Mouse (Mus musculus): ENCODE measurements around the gene Ciapin1. TPM values are rescaled to one million over a fixed set of nuclear protein-coding genes. Genes with fewer than 3 reads are reported as not detected.
A peak's percentile ranks its signal among the peaks of the same experiment; 100 is the strongest.

The Ciapin1 gene
- polyA plus RNA-seq, 1 experiment from 2014 or later: 95.1 TPM

- H3K4me3 ChIP-seq (ENCODE audit: low read depth, low read length): no peak overlapping the region
- no peaks in the 10 kb centered on the region for H3K27me3 ChIP-seq (replicated peaks; ENCODE audit: control insufficient read depth, insufficient read depth, low read length)
- peaks cover 19% of the 10 kb centered on the region for H3K4me1 ChIP-seq (replicated peaks; ENCODE audit: control insufficient read depth, insufficient read depth, low read length)
- peaks cover 11% of the 10 kb centered on the region for H3K36me3 ChIP-seq (ENCODE audit: control insufficient read depth, insufficient read depth)
- WGBS: 96% methylated on average over 16 of the region's 16 CpGs
- ATAC-seq: no peak
- H3K4me2 ChIP-seq (replicated peaks; ENCODE audit: low read depth): no peak overlapping the region
- peak; percentile 23; the same call in 1 of the 2 replicates for TF ChIP-seq CTCF (IDR thresholded peaks at IDR 0.05; ENCODE audit: low read depth)
- no peak overlapping the region for H3K27ac ChIP-seq (ENCODE audit: low read depth, low read length)
- no peak overlapping the region for H3K9ac ChIP-seq (ENCODE audit: low read depth, low read length)
- H3K9me3 ChIP-seq (ENCODE audit: control insufficient read depth): no peaks in the 10 kb centered on the region
Measured at GRCm38 (mm10) chr8:94779534-94780294, 58.4 kb downstream of the Ciapin1 start.

- peak; percentile 4; the same call in 1 of the 2 replicates for ATAC-seq
- H3K36me3 ChIP-seq (ENCODE audit: control insufficient read depth, insufficient read depth): peaks cover 11% of the 10 kb centered on the region
- H3K27me3 ChIP-seq (replicated peaks; ENCODE audit: control insufficient read depth, insufficient read depth, low read length): no peaks in the 10 kb centered on the region
- TF ChIP-seq CTCF (IDR thresholded peaks at IDR 0.05; ENCODE audit: low read depth): no peak
- no peak overlapping the region for H3K4me3 ChIP-seq (ENCODE audit: low read depth, low read length)
- no peak overlapping the region for H3K9ac ChIP-seq (ENCODE audit: low read depth, low read length)
- H3K9me3 ChIP-seq (ENCODE audit: control insufficient read depth): no peaks in the 10 kb centered on the region
- 57% methylated on average over 10 of the region's 10 CpGs for WGBS
- 0 out of 2 replicates have a peak overlapping the region, but pooled peaks have one; percentile 27 for H3K4me2 ChIP-seq (replicated peaks; ENCODE audit: low read depth)
- H3K4me1 ChIP-seq (replicated peaks; ENCODE audit: control insufficient read depth, insufficient read depth, low read length): peaks cover 19% of the 10 kb centered on the region
- peak overlapping the region; percentile 75 for H3K27ac ChIP-seq (ENCODE audit: low read depth, low read length)
Measured at GRCm38 (mm10) chr8:94778895-94779533, 59.1 kb downstream of the Ciapin1 start.

GRCm38 (mm10) chr8:94778473-94778872, 59.7 kb downstream of the Ciapin1 start:
- TF ChIP-seq CTCF (IDR thresholded peaks at IDR 0.05; ENCODE audit: low read depth): no peak
- WGBS: 7% methylated on average over 5 of the region's 5 CpGs
- no peaks in the 10 kb centered on the region for H3K27me3 ChIP-seq (replicated peaks; ENCODE audit: control insufficient read depth, insufficient read depth, low read length)
- peaks cover 11% of the 10 kb centered on the region for H3K36me3 ChIP-seq (ENCODE audit: control insufficient read depth, insufficient read depth)
- H3K27ac ChIP-seq (ENCODE audit: low read depth, low read length): peak overlapping the region; percentile 75
- no peaks in the 10 kb centered on the region for H3K9me3 ChIP-seq (ENCODE audit: control insufficient read depth)
- H3K4me3 ChIP-seq (ENCODE audit: low read depth, low read length): no peak overlapping the region
- ATAC-seq: peak; percentile 66
- H3K9ac ChIP-seq (ENCODE audit: low read depth, low read length): no peak overlapping the region
- H3K4me2 ChIP-seq (replicated peaks; ENCODE audit: low read depth): peak overlapping the region; percentile 27
- peaks cover 19% of the 10 kb centered on the region for H3K4me1 ChIP-seq (replicated peaks; ENCODE audit: control insufficient read depth, insufficient read depth, low read length)

DNA sequence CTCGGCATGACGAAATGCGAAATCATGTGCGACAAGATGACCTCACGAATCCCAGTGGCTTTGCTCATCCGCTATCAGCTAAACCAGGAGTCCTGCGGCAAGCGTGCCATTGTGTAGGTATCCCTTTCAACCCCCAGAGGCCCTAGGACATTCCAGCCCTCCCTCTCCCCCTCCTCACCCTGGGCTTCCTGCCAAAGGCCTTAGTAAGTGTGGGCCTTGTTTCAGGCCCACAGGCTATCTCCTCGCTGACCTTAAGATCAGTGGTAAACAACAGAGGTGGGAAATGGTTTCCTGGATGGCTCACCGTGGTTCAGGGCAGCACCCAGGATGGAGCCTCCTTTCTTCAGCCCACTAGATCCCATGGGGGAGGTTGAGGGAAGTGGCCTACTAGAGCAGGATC, 60.1 kb downstream of the Ciapin1 start:
- H3K4me1 ChIP-seq (replicated peaks; ENCODE audit: control insufficient read depth, insufficient read depth, low read length): peaks cover 19% of the 10 kb centered on the region
- WGBS: 63% methylated on average over 10 of the region's 10 CpGs
- no peak for ATAC-seq

GRCm38 (mm10) chr8:94776346-94776745, 61.8 kb downstream of the Ciapin1 start:
- no peak for TF ChIP-seq CTCF (IDR thresholded peaks at IDR 0.05; ENCODE audit: low read depth)
- peaks cover 22% of the 10 kb centered on the region for H3K4me1 ChIP-seq (replicated peaks; ENCODE audit: control insufficient read depth, insufficient read depth, low read length)
- no peak overlapping the region for H3K9ac ChIP-seq (ENCODE audit: low read depth, low read length)
- H3K36me3 ChIP-seq (ENCODE audit: control insufficient read depth, insufficient read depth): peaks cover 11% of the 10 kb centered on the region
- no peak for ATAC-seq
- no peak overlapping the region for H3K4me3 ChIP-seq (ENCODE audit: low read depth, low read length)
- H3K9me3 ChIP-seq (ENCODE audit: control insufficient read depth): no peaks in the 10 kb centered on the region
- H3K27ac ChIP-seq (ENCODE audit: low read depth, low read length): no peak overlapping the region
- no peak overlapping the region for H3K4me2 ChIP-seq (replicated peaks; ENCODE audit: low read depth)
- no peaks in the 10 kb centered on the region for H3K27me3 ChIP-seq (replicated peaks; ENCODE audit: control insufficient read depth, insufficient read depth, low read length)
- 84% methylated on average over 2 of the region's 2 CpGs for WGBS

More for the DNA sequence above, 60.1 kb downstream of the Ciapin1 start:
- no peak for TF ChIP-seq CTCF (IDR thresholded peaks at IDR 0.05; ENCODE audit: low read depth)
- Histone ChIP-seq H3K4me2 (replicated peaks; ENCODE audit: low read depth) (peak overlapping the region; percentile 7), H3K36me3 (ENCODE audit: control insufficient read depth, insufficient read depth) (peaks cover 11% of the 10 kb centered on the region), H3K9ac (ENCODE audit: low read depth, low read length) (no peak overlapping the region), H3K4me3 (ENCODE audit: low read depth, low read length) (no peak overlapping the region), H3K27me3 (replicated peaks; ENCODE audit: control insufficient read depth, insufficient read depth, low read length) (no peaks in the 10 kb centered on the region), H3K9me3 (ENCODE audit: control insufficient read depth) (no peaks in the 10 kb centered on the region), H3K27ac (ENCODE audit: low read depth, low read length) (peak overlapping the region; percentile 75)

DNA sequence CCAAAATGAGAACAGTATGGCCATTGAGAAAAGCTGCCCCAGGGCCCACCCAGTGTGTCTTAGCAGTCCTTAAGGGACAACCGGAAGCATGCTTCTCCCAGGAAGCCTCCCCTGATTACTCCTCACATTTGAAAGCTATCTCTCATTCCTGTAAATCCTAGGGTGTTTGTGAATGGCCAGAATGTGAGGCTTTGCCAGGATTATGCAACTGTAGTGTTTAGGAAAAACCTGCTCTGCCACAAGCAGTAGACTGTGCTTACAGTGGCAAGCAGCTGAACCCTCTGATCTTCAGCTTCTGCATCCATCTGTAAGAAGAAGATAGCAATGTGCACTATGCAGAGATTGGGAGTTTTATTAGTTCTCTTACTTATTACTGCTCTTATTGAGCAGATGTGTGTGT, 63.6 kb downstream of the Ciapin1 start:
- Histone ChIP-seq H3K36me3 (ENCODE audit: control insufficient read depth, insufficient read depth) (no peaks in the 10 kb centered on the region; the same call in 1 of the 2 replicates), H3K27me3 (replicated peaks; ENCODE audit: control insufficient read depth, insufficient read depth, low read length) (no peaks in the 10 kb centered on the region), H3K4me1 (replicated peaks; ENCODE audit: control insufficient read depth, insufficient read depth, low read length) (peaks cover 12% of the 10 kb centered on the region), H3K4me3 (ENCODE audit: low read depth, low read length) (no peak overlapping the region), H3K9ac (ENCODE audit: low read depth, low read length) (no peak overlapping the region), H3K27ac (ENCODE audit: low read depth, low read length) (no peak overlapping the region), H3K4me2 (replicated peaks; ENCODE audit: low read depth) (no peak overlapping the region), H3K9me3 (ENCODE audit: control insufficient read depth) (no peaks in the 10 kb centered on the region)
- WGBS: 75% methylated on average over 1 of the region's 1 CpGs
- TF ChIP-seq CTCF (IDR thresholded peaks at IDR 0.05; ENCODE audit: low read depth): no peak
- no peak for ATAC-seq

Measured in intestine, postnatal 0 days (tissue).